Mouse (Mus musculus) lung, postnatal 0 days (tissue): ENCODE data around the gene Pakap. TPM values are rescaled to one million over a fixed set of nuclear protein-coding genes. Genes with fewer than 3 reads are reported as not detected.
A peak's percentile ranks its signal among the peaks of the same experiment; 100 is the strongest.

ENCODE experiments used
- ATAC-seq: fragments of 200-750 bp; cut with Nextera tagmentation; 2 replicates; pipeline ENCODE4 v1.8.0; 2017; ENCODE audit warnings: moderate library complexity
- DNase-seq: peaks from one replicate; pipeline ENCODE4 v3.0.0-alpha.2; 2016; ENCODE audit warnings: low spot score
- H3K27ac ChIP-seq: fragments of 300-500 bp; sonication (generic); 2 replicates; pipeline ENCODE4 v1.5.1; 2014; ENCODE audit warnings: antibody characterized with exemption, mild to moderate bottlenecking, low read length, mixed read lengths
- H3K27me3 ChIP-seq: fragments of 300-500 bp; sonication (generic); replicated peaks from 2 replicates; pipeline ENCODE4 v1.6.1; 2014; ENCODE audit warnings: low read length, mixed read lengths; ENCODE audit not compliant: insufficient read depth
- H3K36me3 ChIP-seq: fragments of 300-500 bp; sonication (generic); 2 replicates; pipeline ENCODE4 v1.6.1; 2014; ENCODE audit warnings: low read length, mixed read lengths; ENCODE audit not compliant: insufficient read depth
- H3K4me1 ChIP-seq: fragments of 300-500 bp; sonication (generic); 2 replicates; pipeline ENCODE4 v1.6.1; 2014; ENCODE audit warnings: antibody characterized with exemption, low read depth, low read length, mixed read lengths; ENCODE audit not compliant: insufficient read depth
- H3K4me2 ChIP-seq: fragments of 300-500 bp; sonication (generic); replicated peaks from 2 replicates; pipeline ENCODE4 v1.6.1; 2014; ENCODE audit warnings: low read depth, mild to moderate bottlenecking, low read length, moderate library complexity, mixed read lengths
- H3K4me3 ChIP-seq: fragments of 300-500 bp; sonication (generic); 2 replicates; pipeline ENCODE4 v1.5.1; 2014; ENCODE audit warnings: low read depth, low read length
- H3K9ac ChIP-seq: fragments of 300-500 bp; sonication (generic); replicated peaks from 2 replicates; pipeline ENCODE4 v1.6.1; 2014; ENCODE audit warnings: low read depth, mild to moderate bottlenecking
- H3K9me3 ChIP-seq: fragments of 300-500 bp; sonication (generic); 2 replicates; pipeline ENCODE4 v1.6.1; 2016; ENCODE audit warnings: low read length, mixed read lengths
- CTCF ChIP-seq: IDR thresholded peaks from 2 replicates; pipeline ENCODE4 v1.5.1; 2016; ENCODE audit warnings: antibody characterized with exemption, mild to moderate bottlenecking
- EP300 ChIP-seq: IDR thresholded peaks from 2 replicates; pipeline ENCODE4 v1.6.1; 2016; ENCODE audit warnings: antibody characterized with exemption, mild to moderate bottlenecking, control low read depth
- WGBS: fragments of 180-500 bp; shearing (Covaris S2); extraction: QIAGEN DNeasy Blood & Tissue Kit; methylation state at CpG from one replicate; pipeline ENCODE4 v1.1.7; 2014; 5-methylcytosine and 5-hydroxymethylcytosine counted together
- polyA plus RNA-seq: library from polyadenylated mRNA; unstranded; fragments of >200 nt; fragmentation: Nextera tagmentation; extraction: Ambion mirVana; gene quantifications from 2 replicates; pipeline ENCODE4 v1.2.1, GENCODE M21; 2015

Gene Pakap
- polyA plus RNA-seq, 1 experiment from 2014 or later = 60.5 TPM

DNA sequence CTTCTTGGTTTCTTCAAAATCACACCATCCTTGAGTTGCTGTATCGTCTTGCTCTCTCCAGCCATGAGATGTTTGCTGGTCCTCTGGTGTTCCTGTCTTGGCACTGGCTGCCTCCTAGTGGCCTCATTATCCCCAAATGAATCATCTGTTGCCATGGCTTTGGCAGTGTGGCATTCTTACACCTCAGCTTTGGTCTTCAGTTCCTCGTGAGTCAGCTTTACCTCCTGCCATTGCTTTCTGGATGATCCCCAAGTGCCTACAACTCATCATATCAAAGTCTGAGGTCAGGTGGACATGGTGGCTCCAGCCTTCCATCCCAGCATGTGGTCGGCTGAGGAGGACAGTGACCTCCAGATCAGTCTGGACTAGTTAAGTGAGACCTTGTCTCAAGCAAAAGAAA, 98.1 kb downstream of the Pakap start:
- Histone ChIP-seq H3K4me1 (no peaks in the 10 kb centered on the region), H3K4me3 (no peak overlapping the region), H3K36me3 (no peaks in the 10 kb centered on the region), H3K27me3 (no peaks in the 10 kb centered on the region), H3K4me2 (no peak overlapping the region), H3K9ac (no peak overlapping the region), H3K27ac (no peak overlapping the region), H3K9me3 (no peaks in the 10 kb centered on the region)
- WGBS = 70% methylated on average over 3 of the region's 3 CpGs
- DNase-seq (no peak), ATAC-seq (no peak)
- TF ChIP-seq CTCF (no peak), EP300 (no peak)

DNA sequence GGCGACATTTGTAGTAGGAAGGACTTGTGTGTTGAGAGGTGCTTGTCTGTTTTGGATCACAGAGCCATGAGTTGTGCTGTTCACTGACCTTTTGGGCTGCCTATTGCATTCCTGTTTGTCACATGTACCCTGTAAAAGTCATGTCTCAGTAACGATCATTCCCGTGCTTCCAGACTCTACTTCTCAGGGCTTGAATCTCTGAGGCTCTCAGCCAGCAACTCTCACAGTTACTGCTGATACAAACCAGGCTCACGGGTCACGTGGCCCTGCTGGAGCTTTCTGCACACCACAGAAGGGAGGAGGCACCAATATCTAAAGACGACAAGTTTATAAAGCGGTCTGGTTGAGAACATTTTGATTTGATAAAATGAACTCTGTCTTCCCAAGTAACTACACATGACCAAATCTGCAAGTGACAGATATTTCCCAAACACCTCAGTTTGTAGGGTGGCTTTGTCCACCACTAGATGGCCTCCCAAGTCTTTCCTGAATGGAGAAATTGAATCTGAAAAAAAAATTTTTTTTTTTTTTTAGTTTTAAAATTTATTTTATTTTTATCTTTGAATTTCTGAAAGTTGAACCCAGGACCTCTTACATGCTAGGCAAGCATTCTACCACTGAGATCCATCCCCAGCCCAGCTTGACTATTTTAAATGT, 103.0 kb downstream of the Pakap start:
- H3K9ac ChIP-seq = no peak overlapping the region
- H3K4me3 ChIP-seq = no peak overlapping the region
- H3K4me1 ChIP-seq = 0 out of 2 replicates have a peak, but pooled peaks cover 2% of the 10 kb centered on the region
- no peaks in the 10 kb centered on the region for H3K27me3 ChIP-seq
- no peak overlapping the region for H3K27ac ChIP-seq
- H3K9me3 ChIP-seq = no peaks in the 10 kb centered on the region
- DNase-seq (peak; percentile 60), ATAC-seq (no peak)
- 43% methylated on average over 7 of the region's 7 CpGs for WGBS
- no peak overlapping the region for H3K4me2 ChIP-seq
- peak; percentile 68 for TF ChIP-seq CTCF
- no peak for TF ChIP-seq EP300
- no peaks in the 10 kb centered on the region for H3K36me3 ChIP-seq

- H3K27me3 ChIP-seq = no peaks in the 10 kb centered on the region
- ATAC-seq (no peak), DNase-seq (no peak)
- H3K4me1 ChIP-seq = 0 out of 2 replicates have a peak, but pooled peaks cover 3% of the 10 kb centered on the region
- H3K9ac ChIP-seq = no peak overlapping the region
- H3K27ac ChIP-seq = no peak overlapping the region
- 83% methylated on average over 4 of the region's 4 CpGs for WGBS
- no peak overlapping the region for H3K4me2 ChIP-seq
- H3K36me3 ChIP-seq = no peaks in the 10 kb centered on the region
- TF ChIP-seq CTCF (no peak), EP300 (no peak)
- H3K9me3 ChIP-seq = no peaks in the 10 kb centered on the region
- no peak overlapping the region for H3K4me3 ChIP-seq
Measured at GRCm38 (mm10) chr4:57672541-57672940, 104.6 kb downstream of the Pakap start.

DNA sequence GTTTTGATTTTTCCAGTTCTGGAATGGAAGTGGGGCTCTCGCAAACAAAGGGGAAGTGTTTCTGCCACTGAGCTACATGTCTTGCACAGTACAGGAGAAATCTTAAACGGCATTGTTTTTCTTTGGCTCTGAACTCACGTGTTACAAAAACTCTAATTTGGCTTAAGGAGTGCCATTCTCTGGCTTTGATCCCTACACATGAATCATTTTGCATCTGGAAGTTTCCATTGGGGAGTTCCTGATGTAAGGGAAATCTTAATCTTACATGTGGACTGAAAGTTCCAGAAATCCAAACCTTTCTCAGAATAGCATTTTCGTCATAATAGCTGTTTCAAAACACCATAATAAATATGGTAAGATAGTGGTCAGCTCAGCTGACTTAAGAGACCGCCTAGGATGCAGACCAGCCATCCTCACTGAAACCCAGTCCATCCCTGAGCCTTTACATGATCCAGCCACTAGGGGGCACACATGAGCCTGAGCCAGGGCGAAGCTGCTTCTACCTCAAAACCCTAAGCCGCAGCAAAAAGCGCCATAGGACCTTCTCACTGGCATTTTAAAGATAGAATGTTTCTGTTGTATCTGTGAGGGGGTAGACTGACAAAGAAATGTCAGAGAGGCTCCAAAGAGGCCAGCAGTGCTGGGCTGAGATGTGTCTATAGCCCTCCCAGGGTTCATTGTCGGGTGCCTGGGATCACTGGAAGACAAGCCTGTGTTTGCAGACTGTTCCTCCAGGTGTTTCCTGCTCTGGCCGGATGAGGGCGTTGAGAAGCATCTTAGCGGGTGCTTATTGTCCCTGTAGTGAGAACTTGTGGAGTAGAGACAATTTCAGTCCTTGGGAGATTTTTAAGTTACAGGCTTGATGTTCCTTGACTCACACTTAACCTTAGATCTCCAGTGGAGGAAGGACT, 105.3 kb downstream of the Pakap start:
- peak; percentile 94 for TF ChIP-seq CTCF
- TF ChIP-seq EP300 = peak; percentile 95
- ATAC-seq = peak; percentile 66
- H3K9ac ChIP-seq = no peak overlapping the region
- no peaks in the 10 kb centered on the region for H3K27me3 ChIP-seq
- no peaks in the 10 kb centered on the region for H3K9me3 ChIP-seq
- peak overlapping the region; percentile 43 for H3K4me2 ChIP-seq
- 0 out of 2 replicates have a peak, but pooled peaks cover 3% of the 10 kb centered on the region for H3K4me1 ChIP-seq
- H3K36me3 ChIP-seq = no peaks in the 10 kb centered on the region
- H3K4me3 ChIP-seq = no peak overlapping the region
- DNase-seq = peak; percentile 94
- H3K27ac ChIP-seq = peak overlapping the region; percentile 83
- 10% methylated on average over 12 of the region's 12 CpGs for WGBS

GRCm38 (mm10) chr4:57674351-57674750, 106.4 kb downstream of the Pakap start:
- WGBS = 48% methylated on average over 7 of the region's 7 CpGs
- no peak overlapping the region for H3K4me2 ChIP-seq

DNA sequence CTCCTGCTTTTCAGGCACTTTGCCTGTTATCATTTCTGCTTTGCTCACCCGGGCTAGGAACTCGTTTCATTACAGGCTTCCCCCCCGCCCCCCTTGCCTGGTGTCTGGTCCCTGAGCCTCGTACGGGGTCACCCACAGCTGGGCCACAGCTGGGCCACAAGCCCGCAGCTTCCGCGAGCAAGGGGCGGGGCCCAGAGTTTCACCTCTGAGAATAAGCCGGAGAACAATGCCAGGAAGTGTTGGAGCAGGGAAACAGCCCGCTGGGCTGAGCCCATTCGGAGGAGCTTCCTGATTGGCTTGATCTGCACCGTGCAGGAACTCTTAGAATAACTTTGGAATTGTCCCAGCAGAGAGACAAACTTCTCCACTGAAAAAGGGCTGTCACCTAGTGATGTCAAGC, 107.4 kb downstream of the Pakap start:
- Histone ChIP-seq H3K27ac (peak overlapping the region; percentile 83), H3K27me3 (no peaks in the 10 kb centered on the region), H3K36me3 (no peaks in the 10 kb centered on the region), H3K9ac (no peak overlapping the region), H3K9me3 (no peaks in the 10 kb centered on the region), H3K4me3 (no peak overlapping the region), H3K4me1 (0 out of 2 replicates have a peak, but pooled peaks cover 3% of the 10 kb centered on the region), H3K4me2 (peak overlapping the region; percentile 42)
- ATAC-seq (peak; percentile 79), DNase-seq (peak; percentile 92)
- TF ChIP-seq CTCF (no peak), EP300 (peak; percentile 89)
- WGBS = 1% methylated on average over 13 of the region's 13 CpGs

More at GRCm38 (mm10) chr4:57674351-57674750, 106.4 kb downstream of the Pakap start:
- ATAC-seq (no peak), DNase-seq (peak; percentile 59)
- Histone ChIP-seq H3K27me3 (no peaks in the 10 kb centered on the region), H3K9ac (no peak overlapping the region), H3K36me3 (no peaks in the 10 kb centered on the region), H3K27ac (peak overlapping the region; percentile 83), H3K9me3 (no peaks in the 10 kb centered on the region), H3K4me1 (0 out of 2 replicates have a peak, but pooled peaks cover 3% of the 10 kb centered on the region), H3K4me3 (no peak overlapping the region)
- no peak for TF ChIP-seq CTCF
- no peak for TF ChIP-seq EP300
